Mouse (Mus musculus): ENCODE measurements around the gene Xpnpep3. TPM values are rescaled to one million over a fixed set of nuclear protein-coding genes. Genes with fewer than 3 reads are reported as not detected.

The Xpnpep3 gene
- 7.1 and 9.4 TPM in 2 replicates for polyA plus RNA-seq (2012; rRNA removed)

GRCm38 (mm10) chr15:81399638-81400315, at the start of gene Xpnpep3, which contains the start of gene St13:
TSS of gene Xpnpep3 (plus strand) at chr15:81400138.
TSS of gene St13 (minus strand) at chr15:81400077.

GRCm38 (mm10) chr15:81360345-81361021, 39.5 kb upstream of the Xpnpep3 start, which contains the start of gene Slc25a17:
TSS of gene Slc25a17 (minus strand) at chr15:81360812.

GRCm38 (mm10) chr15:81408199-81408598, 8.3 kb downstream of the Xpnpep3 start, which contains the start of gene Dnajb7:
TSS of gene Dnajb7 (minus strand) at chr15:81408299.

GRCm38 (mm10) chr15:81465901-81466737, 66.2 kb downstream of the Xpnpep3 start, which contains the start of gene Rbx1:
TSS of gene Rbx1 (plus strand) at chr15:81466296.

Other genes with a start within 250 kb of the Xpnpep3 start
- gene Mrtfa, start 209.4 kb upstream of the Xpnpep3 start, polyA plus RNA-seq (2012; rRNA removed) = 35.0 and 38.4 TPM in 2 replicates
- gene Mchr1, start 164.6 kb upstream of the Xpnpep3 start, polyA plus RNA-seq (2012; rRNA removed) = 1.2 and 2.5 TPM in 2 replicates
- gene Slc25a17, start 39.3 kb upstream of the Xpnpep3 start, polyA plus RNA-seq (2012; rRNA removed) = 22.2 and 27.5 TPM in 2 replicates
- gene St13, start 61 bp upstream of the Xpnpep3 start, polyA plus RNA-seq (2012; rRNA removed) = 20.5 and 31.5 TPM in 2 replicates
- not detected in 2 replicates for gene Dnajb7, start 8.2 kb downstream of the Xpnpep3 start, polyA plus RNA-seq (2012; rRNA removed)
- gene Rbx1, start 66.2 kb downstream of the Xpnpep3 start, polyA plus RNA-seq (2012; rRNA removed) = 23.7 and 32.7 TPM in 2 replicates
- 27.6 and 28.9 TPM in 2 replicates for gene Ep300, start 185.2 kb downstream of the Xpnpep3 start, polyA plus RNA-seq (2012; rRNA removed)

Data from ovary, adult 2 months (tissue).